Mouse (Mus musculus): ENCODE results near the gene Tmem160. TPM values are rescaled to one million over a fixed set of nuclear protein-coding genes. Genes with fewer than 3 reads are reported as not detected.

The Tmem160 gene
- polyA plus RNA-seq (2014; fragmentation: Illumina TruSeq; extraction: RNeasy Lipid Tissue Mini Kit (QIAGEN cat#74804); ENCODE audit: low read depth, low replicate concordance), result not detected

GRCm38 (mm10) chr7:16452587-16453073 is at the start of gene Tmem160:
TSS of gene Tmem160 (plus strand) at chr7:16452779.

GRCm38 (mm10) chr7:16477628-16478027 is 25.0 kb downstream of the Tmem160 start, which contains the start of gene Npas1:
TSS of gene Npas1 (minus strand) at chr7:16477728.

Other genes starting within 250 kb of the Tmem160 start
- gene Dhx34, start 230.7 kb upstream of the Tmem160 start, polyA plus RNA-seq (2014; fragmentation: Illumina TruSeq; extraction: RNeasy Lipid Tissue Mini Kit (QIAGEN cat#74804); ENCODE audit: low read depth, low replicate concordance), result 0.35 TPM
- 0.32 TPM for gene C5ar2, start 208.6 kb upstream of the Tmem160 start, polyA plus RNA-seq (2014; fragmentation: Illumina TruSeq; extraction: RNeasy Lipid Tissue Mini Kit (QIAGEN cat#74804); ENCODE audit: low read depth, low replicate concordance)
- gene C5ar1, start 193.2 kb upstream of the Tmem160 start, polyA plus RNA-seq (2014; fragmentation: Illumina TruSeq; extraction: RNeasy Lipid Tissue Mini Kit (QIAGEN cat#74804); ENCODE audit: low read depth, low replicate concordance), result 2.3 TPM
- 7.4 TPM for gene Inafm1, start 179.2 kb upstream of the Tmem160 start, polyA plus RNA-seq (2014; fragmentation: Illumina TruSeq; extraction: RNeasy Lipid Tissue Mini Kit (QIAGEN cat#74804); ENCODE audit: low read depth, low replicate concordance)
- gene Ccdc9, start 166.0 kb upstream of the Tmem160 start, polyA plus RNA-seq (2014; fragmentation: Illumina TruSeq; extraction: RNeasy Lipid Tissue Mini Kit (QIAGEN cat#74804); ENCODE audit: low read depth, low replicate concordance), result 44.9 TPM
- not detected for gene Bbc3, start 144.4 kb upstream of the Tmem160 start, polyA plus RNA-seq (2014; fragmentation: Illumina TruSeq; extraction: RNeasy Lipid Tissue Mini Kit (QIAGEN cat#74804); ENCODE audit: low read depth, low replicate concordance)
- 53.2 TPM for gene Sae1, start 65.0 kb upstream of the Tmem160 start, polyA plus RNA-seq (2014; fragmentation: Illumina TruSeq; extraction: RNeasy Lipid Tissue Mini Kit (QIAGEN cat#74804); ENCODE audit: low read depth, low replicate concordance)
- gene Zc3h4, start 51.9 kb upstream of the Tmem160 start, polyA plus RNA-seq (2014; fragmentation: Illumina TruSeq; extraction: RNeasy Lipid Tissue Mini Kit (QIAGEN cat#74804); ENCODE audit: low read depth, low replicate concordance), result 6.7 TPM
- gene Npas1, start 24.9 kb downstream of the Tmem160 start, polyA plus RNA-seq (2014; fragmentation: Illumina TruSeq; extraction: RNeasy Lipid Tissue Mini Kit (QIAGEN cat#74804); ENCODE audit: low read depth, low replicate concordance), result not detected
- gene Arhgap35, start 162.2 kb downstream of the Tmem160 start, polyA plus RNA-seq (2014; fragmentation: Illumina TruSeq; extraction: RNeasy Lipid Tissue Mini Kit (QIAGEN cat#74804); ENCODE audit: low read depth, low replicate concordance), result 28.1 TPM
- gene Ceacam15, start 222.9 kb downstream of the Tmem160 start, polyA plus RNA-seq (2014; fragmentation: Illumina TruSeq; extraction: RNeasy Lipid Tissue Mini Kit (QIAGEN cat#74804); ENCODE audit: low read depth, low replicate concordance), result not detected